ENCODE assay signal across 8 mouse cellular contexts in the genomic region with DNA sequence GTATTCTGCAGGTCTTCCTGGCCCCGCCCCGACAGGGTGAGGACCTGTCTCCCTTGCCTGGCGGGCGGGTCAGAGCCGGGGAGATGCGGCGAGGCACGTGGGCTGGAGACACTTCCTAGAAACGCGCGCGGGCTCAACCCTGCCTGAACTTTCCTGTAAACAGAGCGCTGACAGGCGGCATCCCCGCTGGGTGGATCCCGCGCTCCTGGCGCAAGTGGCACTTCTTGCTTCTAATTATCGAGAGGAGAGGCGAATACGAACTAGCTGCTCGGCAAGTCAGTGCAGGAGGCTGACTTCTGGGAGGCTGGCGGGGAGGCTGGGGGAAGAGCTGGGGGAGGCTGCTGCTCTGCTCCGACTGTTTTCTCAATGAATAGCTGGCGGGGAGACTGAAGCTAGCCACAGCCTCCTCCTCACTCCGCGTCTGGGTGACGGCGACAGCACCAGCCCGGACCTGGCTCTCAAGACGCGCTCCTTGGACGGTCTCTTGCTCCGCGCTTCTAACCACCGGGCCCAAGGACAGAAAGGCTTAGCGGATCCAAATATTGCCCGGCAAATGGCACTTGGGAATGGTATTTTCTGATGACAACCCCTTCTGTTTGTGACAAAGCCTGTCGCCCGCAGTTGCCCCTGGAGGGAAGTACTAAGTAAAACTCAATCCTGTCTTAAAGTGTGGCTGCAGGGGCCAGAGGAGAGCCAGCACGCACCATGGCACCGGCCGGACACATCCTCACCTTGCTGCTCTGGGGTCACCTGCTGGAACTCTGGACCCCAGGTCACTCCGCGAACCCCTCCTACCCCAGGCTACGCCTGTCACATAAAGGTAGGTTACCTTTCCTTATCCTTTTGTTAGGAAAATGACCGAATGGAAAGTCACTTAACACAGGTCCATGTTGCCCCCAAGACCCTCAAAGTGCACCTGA. TPM values are rescaled to one million over a fixed set of nuclear protein-coding genes. Genes with fewer than 3 reads are reported as not detected.
DNase-seq lines count a peak whose midpoint lies in the region; ATAC-seq and TF ChIP-seq lines count a peak whose summit lies in the region.

TSS of gene Sema3e (plus strand) at position 72 of the 920 bp plus-strand sequence.

- DNase-seq in WW6 (ENCODE audit: low read depth, low spot score), result peak; percentile 46
- DNase-seq in cerebellum, adult 9-10 months, result peak; percentile 23
- DNase-seq in frontal cortex, postnatal 14 days (ENCODE audit: low spot score in 2 of 2), result peak; percentile 10 to 12
- DNase-seq in kidney, adult 18-20 months, result peak; percentile 9
- peak; percentile 31 for DNase-seq in left cerebral cortex, postnatal 4 days
- DNase-seq in midbrain, embryonic 10.5 days (ENCODE audit: low spot score), result peak; percentile 66

- no peaks in the 10 kb centered on the region for H3K36me3 ChIP-seq in midbrain, embryonic 10.5 days
- H3K36me3 ChIP-seq in small intestine, adult 2 months (ENCODE audit: control insufficient read depth, insufficient read depth, low read length), result no peaks in the 10 kb centered on the region

- H3K4me1 ChIP-seq in midbrain, embryonic 10.5 days, result peaks cover 7% of the 10 kb centered on the region
- no peaks in the 10 kb centered on the region for H3K4me1 ChIP-seq in small intestine, adult 2 months (ENCODE audit: control insufficient read depth, insufficient read depth, insufficient read length, low read length)

- no peak for TF ChIP-seq CTCF in small intestine, adult 2 months (IDR thresholded peaks at IDR 0.05; ENCODE audit: extremely low read depth, insufficient read length, insufficient replicate concordance, low read depth, low read length)

- H3K4me3 ChIP-seq in midbrain, embryonic 10.5 days, result peak within 1 kb of the TSS; percentile 61
- H3K4me3 ChIP-seq in small intestine, adult 2 months (ENCODE audit: low read depth, low read length), result peak within 1 kb of the TSS; percentile 29

- intact Hi-C loops in left cerebral cortex, postnatal 4 days (cut with DNase I), result loop anchor here (10.0 kb wide), 1 partner anchor 199 kb away; no protein-coding TSS in a partner anchor

- H3K27ac ChIP-seq in midbrain, embryonic 10.5 days (replicated peaks), result no peak within 1 kb of the TSS; the same call in 1 of the 2 replicates
- no peak within 1 kb of the TSS for H3K27ac ChIP-seq in small intestine, adult 2 months (ENCODE audit: insufficient read depth, low read depth, low read length)

- H3K9me3 ChIP-seq in midbrain, embryonic 10.5 days (replicated peaks), result peaks cover 4% of the 10 kb centered on the region; the same call in 1 of the 2 replicates

- H3K27me3 ChIP-seq in midbrain, embryonic 10.5 days (ENCODE audit: low read depth, poor library complexity, severe bottlenecking), result peaks cover 34% of the 10 kb centered on the region
- H3K27me3 ChIP-seq in small intestine, adult 2 months (ENCODE audit: control insufficient read depth, insufficient read depth, low read length), result no peaks in the 10 kb centered on the region

- under 1% methylated on average over 47 of the region's 47 CpGs for WGBS in midbrain, embryonic 10.5 days
- 5% methylated on average over 47 of the region's 47 CpGs for WGBS in small intestine, adult 2 months

- TF ChIP-seq POLR2A in small intestine, adult 2 months (IDR thresholded peaks at IDR 0.05; ENCODE audit: low read depth, low read length), result no peak

- no peak for ATAC-seq in inflammation-experienced regulatory T-cells, adult 6 months

RNA-seq across cellular contexts. Expression of gene Sema3e, which starts in this region (rescaled TPM):
- 1 to 10 TPM; 7.0 to 7.4 TPM for total RNA-seq in left cerebral cortex, postnatal 4 days (2021)
- polyA plus RNA-seq in midbrain, embryonic 10.5 days (2016; fragmentation: Nextera tagmentation; extraction: Ambion mirVana), result 1.7 and 1.8 TPM in 2 replicates
- polyA plus RNA-seq in small intestine, adult 2 months (2012; rRNA removed), result 0.06 and 0.33 TPM in 2 replicates
- polyA plus RNA-seq in inflammation-experienced regulatory T-cells, adult 6 months (2017; shearing (Covaris generic)), result under 1 TPM in 1 of 3 experiments, not detected in 2; 0.14 TPM

Comparison
In these comparisons a context has a peak if more than half of its experiments do, and no peak if none do; other contexts are left out.
1. DNase-seq: peak in every context shown above with its lines; median percentile 66 in midbrain, embryonic 10.5 days; 46 in WW6; 31 in left cerebral cortex, postnatal 4 days; 23 in cerebellum, adult 9-10 months; 11 in frontal cortex, postnatal 14 days; 9 in kidney, adult 18-20 months.